Mouse (Mus musculus) urinary bladder, postnatal 4 days (tissue): ENCODE measurements at regions not wholly inside any gene's neighbourhood (a gene's known extent, or its start where the extent isn't known, plus 50 kb on each side); places are given as distances from the start of the nearest gene placed in this dataset.

Experiments
- DNase-seq, 2 experiments: peaks; one replicate each; pipeline ENCODE4 v3.0.0; 2021 to 2022; ENCODE audit warnings: low spot score in 2 of 2

DNA sequence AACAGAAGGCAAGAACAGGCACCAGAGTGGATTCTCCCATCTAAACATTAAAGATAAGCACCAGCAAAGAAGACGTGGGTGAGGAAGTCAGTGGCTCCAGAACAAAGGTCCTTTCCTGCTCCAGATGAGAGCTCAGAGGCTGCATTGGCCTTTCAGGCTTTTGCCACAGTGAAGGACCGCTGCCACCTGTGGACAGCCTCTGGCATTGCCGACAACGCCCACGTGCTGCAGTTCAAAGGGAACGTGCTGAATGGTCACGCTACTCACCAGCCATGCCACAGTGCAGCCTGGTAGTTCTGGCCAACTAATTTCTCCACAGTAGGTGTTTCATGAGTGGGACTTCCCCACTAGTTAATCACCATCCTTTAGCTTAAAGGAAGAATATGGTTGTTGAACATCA lies 365.1 kb downstream of the Dmrt2 start:
- peak; percentile 19 to 66 for DNase-seq

DNA sequence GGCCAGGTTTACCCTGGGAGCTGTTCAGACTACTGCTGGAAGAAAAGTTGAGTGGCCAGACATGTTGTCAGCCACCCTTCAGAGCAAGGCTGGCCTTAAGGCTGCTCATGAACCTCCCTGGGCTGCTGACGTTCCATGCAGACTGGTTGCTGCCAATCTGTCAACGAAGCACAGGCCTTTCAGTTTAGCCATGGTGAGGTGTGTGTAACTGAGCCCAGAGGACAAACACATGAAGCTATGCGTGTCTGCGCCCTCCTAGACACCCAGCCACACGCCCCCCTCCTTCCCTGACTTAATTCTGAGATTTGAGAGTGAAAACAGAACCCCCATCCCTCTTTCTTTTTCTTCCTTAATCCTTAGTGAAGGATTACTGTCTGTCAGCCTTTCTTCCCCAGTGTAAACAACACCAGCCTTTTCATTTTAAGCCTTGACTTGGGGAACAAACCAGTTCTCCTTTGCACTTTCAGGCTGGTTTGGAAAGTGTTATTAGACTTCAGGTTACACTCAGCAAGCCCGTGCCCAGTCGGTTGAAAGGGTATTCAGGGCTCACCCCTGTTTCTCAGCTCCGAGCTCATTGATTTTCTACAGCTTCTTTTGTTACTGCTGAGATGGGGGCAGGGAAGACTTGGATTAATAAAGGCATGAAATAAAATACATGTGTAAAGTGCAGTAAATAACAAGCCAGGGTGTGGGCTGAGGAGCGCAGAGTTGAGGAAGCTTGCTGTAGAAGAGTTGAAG lies 379.4 kb downstream of the Dmrt2 start:
- no peak for DNase-seq

DNA sequence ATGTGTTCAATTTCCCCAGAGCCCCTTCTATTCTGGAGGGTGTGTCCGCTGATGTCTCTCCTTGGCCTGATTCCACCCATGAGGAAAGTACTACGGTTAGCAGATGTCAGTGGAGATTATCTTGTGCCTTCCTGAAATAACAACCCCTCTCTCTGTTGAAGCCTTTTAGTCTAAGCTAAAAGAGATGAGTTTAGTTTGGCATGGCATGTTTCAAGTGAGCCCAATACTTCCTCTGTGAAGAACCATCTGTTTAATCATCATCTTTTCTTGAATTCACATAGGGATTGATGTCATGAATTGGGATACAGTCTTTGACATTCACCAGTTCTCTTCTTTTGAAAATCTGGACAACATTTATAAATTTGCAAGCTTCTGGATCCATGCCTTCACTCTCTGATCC lies 387.5 kb downstream of the Dmrt2 start:
- no peak for DNase-seq

DNA sequence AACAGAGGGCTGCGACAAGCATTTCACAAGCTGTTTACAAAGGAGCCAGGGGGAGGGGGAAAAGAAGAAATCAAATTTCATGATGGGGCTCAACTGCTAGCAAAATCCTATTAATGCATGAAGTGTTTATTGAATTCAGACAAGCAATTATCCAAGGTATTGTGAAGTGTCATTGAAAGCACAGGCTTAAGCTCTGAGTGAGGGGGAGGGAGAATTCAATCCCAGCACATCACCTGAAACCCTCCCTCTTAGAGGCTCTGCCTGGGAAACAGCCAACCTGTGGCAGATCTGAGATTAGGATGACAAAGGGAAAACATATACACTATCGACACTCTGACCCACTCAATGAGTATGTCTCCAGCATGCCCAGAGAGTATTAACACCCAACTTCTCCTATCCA lies 396.3 kb downstream of the Dmrt2 start:
- no peak for DNase-seq

DNA sequence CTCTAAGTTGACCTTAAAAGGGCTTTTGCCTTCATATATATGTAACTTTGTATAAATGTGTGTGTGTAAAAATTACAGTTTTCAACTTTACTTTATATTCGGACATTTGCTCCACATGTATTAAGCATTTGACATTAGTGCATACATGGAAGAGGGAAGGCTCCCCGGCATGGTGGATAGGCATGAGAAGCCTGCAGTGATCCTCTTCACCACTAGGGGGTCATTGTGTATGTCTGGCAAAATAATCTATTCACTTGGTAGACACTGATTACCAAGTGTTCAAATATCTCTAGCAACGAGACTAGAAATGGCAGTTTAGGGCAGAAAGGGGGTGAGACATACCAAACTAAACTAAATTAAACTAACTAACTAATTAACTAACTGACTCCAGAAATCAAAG lies 397.7 kb downstream of the Dmrt2 start:
- DNase-seq, result no peak

DNA sequence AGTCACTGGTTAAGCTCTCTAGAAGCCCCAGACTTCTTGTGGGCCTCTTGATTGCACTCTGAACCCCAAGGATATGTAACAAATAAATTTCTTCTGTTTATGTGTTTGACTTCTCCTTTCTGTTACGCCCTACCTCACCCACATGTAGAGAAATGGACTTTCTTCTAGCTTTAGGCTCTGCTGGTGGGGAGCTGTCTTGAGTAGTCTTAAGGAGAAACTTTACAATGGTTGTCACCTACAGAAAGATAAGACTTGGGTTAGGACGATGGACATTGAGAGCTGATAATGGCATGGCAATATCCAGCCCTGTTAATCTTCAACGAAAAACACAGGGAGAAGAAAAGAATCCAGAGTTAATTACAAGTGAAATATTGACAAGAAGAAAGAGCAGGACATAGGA lies 416.1 kb downstream of the Dmrt2 start:
- no peak for DNase-seq

DNA sequence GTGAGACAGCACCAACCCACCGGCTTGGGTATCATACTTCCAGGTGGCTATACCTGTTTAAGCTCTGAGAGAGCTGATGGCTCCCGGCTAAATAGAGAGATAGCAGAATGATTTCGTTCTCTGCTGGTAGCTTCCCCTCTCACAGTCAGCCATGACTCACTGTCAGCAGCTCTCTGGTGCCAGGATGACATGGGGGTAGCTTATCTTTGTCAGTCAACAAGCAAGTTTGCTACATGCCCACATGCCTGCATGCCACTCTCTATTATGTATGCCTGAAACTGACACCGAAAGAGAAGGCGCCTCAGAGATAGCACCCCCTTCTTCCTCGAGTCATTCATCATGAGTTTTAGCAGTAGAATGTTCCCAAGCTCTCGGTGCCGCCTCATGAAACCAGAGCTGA lies 419.2 kb downstream of the Dmrt2 start:
- DNase-seq, result no peak

DNA sequence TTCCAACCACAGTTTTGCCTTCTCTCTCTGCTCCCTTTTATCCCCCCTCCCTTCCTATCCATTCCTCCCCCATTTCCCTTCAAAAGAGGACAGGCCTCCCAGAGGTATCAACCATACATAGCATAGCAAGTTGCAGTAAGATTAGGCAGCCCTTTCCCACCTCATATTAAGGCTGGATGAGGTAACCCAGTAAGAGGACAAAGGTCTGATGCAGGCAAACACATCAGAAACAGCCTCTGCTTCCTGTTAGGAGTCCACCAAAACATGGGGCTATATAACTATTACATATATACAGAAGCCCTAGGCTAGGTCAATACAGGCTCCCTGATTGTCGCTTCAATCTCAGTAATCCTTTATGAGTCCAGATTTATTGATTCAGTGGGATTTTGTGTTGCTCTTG lies 421.6 kb downstream of the Dmrt2 start:
- DNase-seq, result no peak

DNA sequence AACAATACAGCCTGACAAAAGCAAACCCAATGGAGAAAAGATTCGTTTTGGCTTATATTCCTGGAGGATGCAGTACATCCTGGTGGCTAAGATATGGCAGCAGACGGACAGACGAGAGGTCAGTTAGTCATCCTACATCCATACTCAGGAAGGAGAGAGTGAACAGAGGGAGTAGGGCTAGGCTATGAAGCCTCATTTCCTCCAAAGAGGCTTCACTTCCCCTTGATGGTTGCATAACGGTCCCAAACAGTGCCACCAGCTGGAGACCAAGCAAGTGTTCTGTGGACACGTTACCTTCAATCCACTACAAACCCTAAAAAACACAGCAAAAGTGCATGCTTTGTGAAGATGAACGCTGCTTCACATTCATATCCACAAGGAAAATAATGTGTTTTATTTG lies 442.1 kb downstream of the Dmrt2 start:
- no peak for DNase-seq

DNA sequence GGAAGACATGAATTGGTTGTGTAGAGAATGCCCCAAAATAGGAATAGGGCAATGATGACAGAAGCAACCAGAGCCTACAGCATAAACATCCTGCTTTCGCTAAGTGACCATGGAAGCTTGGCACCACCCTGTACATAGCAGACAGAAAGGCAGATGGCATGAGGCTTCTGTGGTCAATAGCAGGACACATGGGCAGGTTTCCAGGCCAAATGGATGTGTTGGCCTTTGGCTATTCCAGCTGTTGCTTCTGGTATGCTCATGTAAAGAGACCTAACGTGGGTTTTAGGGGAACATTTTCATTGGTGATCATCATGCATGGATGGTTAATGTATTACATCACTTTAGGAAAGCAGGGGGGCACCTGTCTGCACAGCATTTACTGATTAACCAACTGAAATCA lies 456.2 kb downstream of the Dmrt2 start:
- no peak for DNase-seq

DNA sequence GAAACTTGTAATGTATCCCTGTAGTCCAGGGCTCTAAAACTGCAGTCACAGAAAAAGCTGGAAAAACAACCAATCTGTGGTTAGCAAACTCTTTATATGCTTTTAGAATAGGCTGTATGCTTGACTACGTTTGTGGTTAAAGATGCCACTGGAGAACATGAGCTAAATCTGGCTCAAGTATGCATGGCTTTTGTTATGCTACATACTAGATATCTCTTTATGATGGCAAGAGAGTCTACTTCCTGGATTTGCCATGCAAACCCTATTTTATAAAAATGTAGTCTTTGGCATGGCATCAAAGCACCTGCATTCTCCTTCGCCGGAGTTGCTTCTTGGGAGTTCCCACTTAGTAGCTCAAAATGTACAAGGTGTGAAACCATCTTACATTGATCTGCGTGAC lies 462.2 kb downstream of the Dmrt2 start:
- no peak for DNase-seq

DNA sequence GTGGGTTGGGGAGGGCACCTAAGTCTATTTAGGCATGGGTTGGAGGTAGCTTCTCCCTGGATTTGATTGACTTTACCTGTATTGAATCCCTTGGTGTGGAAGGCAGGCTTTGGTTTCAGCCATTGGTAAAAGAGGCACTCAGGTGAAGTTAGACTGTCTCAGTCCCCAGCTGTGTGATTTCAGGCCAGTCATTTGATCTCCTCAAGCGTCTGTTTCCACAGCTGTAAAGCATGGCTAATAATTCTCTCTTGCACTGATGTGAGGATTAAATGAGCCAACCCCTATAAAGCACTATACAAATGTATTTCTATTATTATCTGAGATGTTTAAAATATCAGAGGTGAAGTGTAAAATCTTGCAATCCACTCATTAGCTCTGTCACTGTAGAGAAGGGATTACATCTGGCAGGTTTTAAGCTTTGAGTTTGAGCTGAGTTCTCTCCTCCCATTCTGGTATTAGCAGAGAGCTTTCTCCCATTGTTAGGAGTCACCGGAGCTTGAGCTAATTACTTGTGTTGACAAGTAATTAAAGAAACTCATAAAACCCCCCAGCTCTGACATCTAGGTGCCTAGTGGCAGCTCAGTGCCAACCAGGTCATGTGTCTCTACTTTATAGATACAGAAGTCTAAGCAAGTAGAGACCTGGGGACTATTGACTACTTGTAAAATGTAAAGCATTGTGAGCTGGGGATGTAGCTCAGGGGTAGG lies 463.3 kb downstream of the Dmrt2 start:
- no peak for DNase-seq

DNA sequence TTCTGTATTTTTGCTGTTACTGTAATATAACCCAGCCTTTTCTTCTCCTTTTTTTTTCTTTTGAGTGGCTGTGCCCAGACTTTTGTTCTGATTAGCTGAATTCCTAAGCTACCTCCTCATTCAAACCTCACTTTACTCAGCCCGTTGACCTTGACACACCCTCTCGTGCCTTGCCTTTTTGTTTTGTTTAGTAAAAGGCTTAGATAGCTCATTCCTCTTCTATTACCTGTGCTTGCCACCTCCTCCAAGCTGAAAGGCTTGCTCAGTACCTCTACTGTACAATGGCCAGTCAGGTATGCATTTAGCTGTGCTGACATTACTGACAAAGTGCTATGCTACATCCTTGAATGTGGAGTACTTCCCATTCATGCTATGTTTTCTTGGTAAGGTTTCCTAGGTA lies 464.2 kb upstream of the Smarca2 start:
- DNase-seq, result no peak

DNA sequence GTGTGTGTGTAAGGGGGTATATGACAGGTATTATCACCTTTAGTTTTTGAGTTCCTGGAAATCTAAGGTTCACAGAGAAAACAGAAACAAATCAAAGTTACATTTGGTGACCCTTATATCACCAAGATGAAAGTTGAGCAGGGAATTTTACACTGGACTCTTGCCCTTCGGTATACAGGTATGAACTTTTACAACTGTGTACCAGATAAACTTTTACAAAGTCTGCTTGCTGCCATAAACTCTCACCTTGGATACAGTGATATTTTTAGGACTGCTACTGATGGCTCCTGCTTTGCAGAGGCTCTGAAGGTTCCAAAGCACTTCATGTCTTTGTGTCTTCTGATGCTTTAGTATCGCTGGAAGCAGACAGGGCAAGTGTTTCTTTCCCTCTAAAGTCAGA lies 461.3 kb upstream of the Smarca2 start:
- no peak for DNase-seq

DNA sequence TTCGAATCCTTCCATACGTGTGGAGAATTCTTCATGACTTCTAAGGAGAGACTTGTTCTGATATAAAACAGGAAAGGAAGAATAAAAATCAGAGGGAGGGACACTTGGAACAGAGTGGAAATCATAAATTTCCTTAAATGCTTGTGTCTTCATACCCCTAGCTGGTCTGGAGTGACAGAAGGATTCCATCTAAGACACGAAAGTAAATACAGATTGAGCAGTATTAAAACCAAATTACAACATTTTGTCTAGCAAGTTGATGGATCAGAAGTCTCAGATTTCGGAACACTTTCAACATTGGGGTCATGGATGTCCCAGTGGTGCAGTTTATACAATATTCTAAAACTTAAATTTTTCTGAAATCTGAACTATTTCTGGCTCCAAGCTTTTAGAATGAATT lies 453.6 kb upstream of the Smarca2 start:
- DNase-seq, result no peak

DNA sequence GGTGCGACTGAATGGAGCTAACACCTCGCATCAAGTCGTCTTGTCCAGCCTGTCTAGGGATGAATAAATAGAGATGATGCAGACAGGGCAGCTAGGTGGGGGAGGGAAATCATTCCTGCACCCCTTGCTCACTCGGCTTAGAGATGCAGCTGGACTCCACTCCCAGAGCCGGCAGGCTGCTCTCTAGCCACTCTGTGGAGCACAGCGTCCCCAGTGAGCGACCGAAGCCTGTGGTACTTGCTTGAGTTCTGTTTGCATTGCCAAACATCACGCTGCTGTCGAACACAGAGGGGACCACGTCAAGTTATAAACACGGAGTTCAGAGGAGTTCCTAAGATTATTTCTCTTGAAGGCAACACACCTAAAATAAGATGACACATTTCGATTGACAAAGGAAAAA lies 439.9 kb upstream of the Smarca2 start:
- no peak for DNase-seq

DNA sequence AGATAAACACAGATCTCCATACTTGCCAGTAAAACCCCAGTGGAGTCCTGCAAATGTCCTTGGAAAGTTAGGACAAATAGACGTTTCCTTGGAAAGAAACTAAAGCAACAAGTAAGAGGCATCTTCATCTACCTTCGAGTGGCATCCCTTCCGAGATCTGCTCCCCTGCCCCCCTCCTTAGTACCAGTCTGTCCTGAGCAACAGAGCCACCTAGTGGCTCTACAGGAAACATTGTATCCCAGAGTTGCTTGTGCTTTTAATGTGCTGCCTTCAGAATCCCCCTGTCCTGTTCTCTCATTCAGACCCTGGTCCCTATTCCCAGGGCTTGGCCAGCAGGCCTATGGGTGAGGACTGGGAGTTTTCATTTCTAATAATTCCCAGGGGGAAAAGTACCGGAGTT lies 423.1 kb upstream of the Smarca2 start:
- DNase-seq, result no peak

DNA sequence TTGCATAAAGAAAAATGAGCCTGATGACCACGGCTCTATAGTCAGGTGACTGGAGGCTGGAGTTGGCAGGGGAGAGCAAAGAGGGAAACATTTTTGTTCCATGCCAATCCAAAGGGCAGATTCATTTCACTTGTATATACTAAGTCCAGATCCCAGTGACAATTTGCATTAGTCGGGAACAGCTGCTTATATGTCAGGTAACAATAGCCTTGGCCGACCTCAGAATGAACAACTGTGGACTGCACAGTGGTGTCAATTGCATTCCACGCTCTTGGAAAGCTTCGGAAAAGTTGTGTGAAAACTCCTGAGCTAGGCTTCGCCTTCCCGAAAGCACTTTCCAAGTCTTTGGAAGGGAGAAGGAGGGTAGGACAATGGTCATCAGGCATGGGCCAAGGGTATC lies 419.8 kb upstream of the Smarca2 start:
- no peak for DNase-seq

DNA sequence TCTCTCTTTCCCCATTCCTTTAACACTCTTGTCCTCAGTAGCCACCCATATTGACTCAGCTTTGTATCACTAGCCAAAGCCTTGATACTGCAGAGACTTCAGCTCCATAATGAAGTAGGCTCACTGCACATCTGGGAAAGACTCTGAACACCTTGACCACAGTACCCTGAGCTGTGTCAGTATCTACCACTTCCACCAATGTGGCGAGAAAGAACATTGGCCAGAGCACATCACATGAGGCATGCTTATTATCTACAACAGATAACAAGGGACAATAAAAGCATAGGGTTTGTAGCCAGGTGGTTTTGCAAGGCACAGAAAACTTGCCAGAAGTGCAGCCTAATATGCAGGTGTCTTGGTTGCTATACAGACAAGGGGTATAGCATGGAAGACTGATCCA lies 414.0 kb upstream of the Smarca2 start:
- DNase-seq, result no peak

DNA sequence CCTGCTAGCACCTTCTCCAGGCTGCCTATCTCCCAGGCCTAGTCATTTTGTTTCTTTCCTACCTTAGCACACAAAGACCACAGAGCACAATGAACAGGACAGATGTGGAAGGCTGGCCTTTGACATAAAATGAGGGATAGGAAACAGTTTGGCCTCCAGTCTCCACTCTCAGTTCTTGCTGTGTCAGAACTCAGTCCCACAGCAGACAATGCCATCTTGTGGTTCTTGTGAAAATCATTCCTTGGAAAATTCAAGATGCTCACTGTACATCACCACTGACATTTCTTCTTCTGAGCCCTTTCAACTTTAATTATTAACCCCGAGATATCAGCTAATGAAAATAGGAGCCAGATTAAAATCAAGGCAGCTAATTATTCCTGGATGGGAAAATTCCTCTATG lies 411.2 kb upstream of the Smarca2 start:
- DNase-seq, result no peak

DNA sequence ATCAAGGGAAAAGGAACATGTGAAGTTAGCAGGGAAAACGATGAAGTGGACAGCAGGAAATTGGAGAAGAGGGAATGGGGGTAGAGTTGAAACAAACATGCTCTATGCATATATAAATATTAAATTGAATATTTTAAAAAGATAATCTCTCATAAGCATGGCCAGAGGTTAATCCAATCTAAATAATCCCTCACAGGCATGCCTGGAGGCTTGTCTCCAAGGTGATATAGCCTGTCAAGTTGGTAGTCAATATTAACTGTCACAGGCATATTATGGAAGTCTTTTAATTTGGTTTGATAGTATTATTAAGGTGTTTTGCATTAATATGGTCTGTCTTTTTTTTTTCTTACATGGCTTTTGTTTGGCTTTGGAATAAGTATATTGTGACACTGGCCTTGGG lies 396.1 kb upstream of the Smarca2 start:
- DNase-seq, result no peak

DNA sequence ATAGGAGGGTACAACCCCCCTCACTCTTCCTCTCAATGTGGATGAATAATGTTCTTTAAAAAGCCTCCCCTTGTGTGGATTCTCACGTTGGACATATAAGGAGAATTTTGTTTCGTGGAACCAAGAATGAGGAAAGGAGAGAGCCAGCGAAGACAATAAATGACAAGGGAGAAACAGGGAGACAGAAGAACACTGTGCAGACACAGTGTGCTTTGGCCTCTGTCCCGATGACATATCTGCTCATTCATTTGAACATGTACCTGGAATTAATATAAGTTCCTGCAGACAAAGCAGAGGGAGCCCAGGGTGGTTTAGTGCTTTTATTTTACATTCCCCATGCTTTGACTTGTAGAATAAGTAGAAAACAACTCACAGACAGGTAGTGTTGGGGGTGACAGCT lies 370.3 kb upstream of the Smarca2 start:
- DNase-seq, result no peak

DNA sequence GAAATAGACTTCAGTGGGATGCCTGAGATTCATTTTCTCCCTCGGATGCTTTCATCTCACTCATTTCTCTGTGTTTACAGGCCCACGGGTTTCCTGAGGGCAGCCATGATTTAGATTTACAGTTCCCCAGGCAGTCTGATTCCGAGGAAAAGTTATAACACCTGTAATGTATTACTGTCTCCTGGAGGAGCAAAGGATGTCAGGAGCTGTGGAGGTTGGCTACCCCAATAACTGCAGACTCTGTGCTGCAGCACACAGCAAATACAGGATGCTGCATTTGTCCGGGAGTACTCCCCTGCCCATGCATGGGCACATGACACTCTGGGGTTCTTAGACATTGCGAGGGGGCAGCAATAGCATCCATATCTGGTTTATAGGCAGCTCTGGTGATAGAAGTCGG lies 360.8 kb upstream of the Smarca2 start:
- DNase-seq, result no peak

DNA sequence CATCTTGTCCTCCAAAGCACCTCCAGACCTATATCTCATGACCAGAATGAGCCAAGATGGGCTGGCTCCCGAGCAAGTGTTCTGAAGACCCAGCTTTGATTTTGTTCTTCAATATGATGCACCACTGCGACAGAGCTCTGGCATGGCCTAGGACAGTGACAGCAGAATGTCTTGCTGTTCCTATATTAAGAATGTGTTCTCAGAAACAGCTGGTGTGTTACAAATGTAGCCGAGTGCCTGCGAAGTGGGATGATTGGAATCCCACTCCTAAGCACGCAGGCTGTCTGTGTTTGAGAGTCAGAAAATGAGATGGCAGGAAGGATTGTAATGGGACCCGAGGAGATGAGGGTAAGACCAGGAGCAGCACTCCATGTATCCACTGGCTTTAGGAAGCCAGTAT lies 355.1 kb upstream of the Smarca2 start:
- no peak for DNase-seq
